Mouse (Mus musculus) forebrain, embryonic 16.5 days (tissue): ENCODE measurements at regions not wholly inside any gene's neighbourhood (a gene's known extent, or its start where the extent isn't known, plus 50 kb on each side); places are given as distances from the start of the nearest gene placed in this dataset.

Experiments
- ATAC-seq: fragments of 200-750 bp; cut with Nextera tagmentation; 2 replicates; pipeline ENCODE4 v1.8.0; 2017; ENCODE audit warnings: mild to moderate bottlenecking, moderate library complexity
- H3K27ac ChIP-seq: fragments of 300-500 bp; sonication (generic); 2 replicates; pipeline ENCODE4 v1.5.1; 2014; ENCODE audit warnings: low read length, control low read depth
- H3K27me3 ChIP-seq: fragments of 300-500 bp; sonication (generic); replicated peaks from 2 replicates; pipeline ENCODE4 v1.6.1; 2014; ENCODE audit warnings: low read length; ENCODE audit not compliant: control insufficient read depth, insufficient read depth
- H3K36me3 ChIP-seq: fragments of 300-500 bp; sonication (generic); 2 replicates; pipeline ENCODE4 v1.6.1; 2014; ENCODE audit not compliant: control insufficient read depth, insufficient read depth
- H3K4me1 ChIP-seq: fragments of 300-500 bp; sonication (generic); replicated peaks from 2 replicates; pipeline ENCODE4 v1.6.1; 2014; ENCODE audit warnings: low read length; ENCODE audit not compliant: control insufficient read depth, insufficient read depth
- H3K4me2 ChIP-seq: fragments of 300-500 bp; sonication (generic); 2 replicates; pipeline ENCODE4 v1.6.1; 2014; ENCODE audit warnings: mild to moderate bottlenecking, low read length, control low read depth
- H3K4me3 ChIP-seq: fragments of 300-500 bp; sonication (generic); replicated peaks from 2 replicates; pipeline ENCODE4 v1.5.1; 2014; ENCODE audit warnings: mild to moderate bottlenecking, low read length, control low read depth
- H3K9ac ChIP-seq: fragments of 300-500 bp; sonication (generic); replicated peaks from 2 replicates; pipeline ENCODE4 v1.6.1; 2014; ENCODE audit warnings: low read depth, low read length, control low read depth
- H3K9me3 ChIP-seq: fragments of 300-500 bp; sonication (generic); 2 replicates; pipeline ENCODE4 v1.6.1; 2016; ENCODE audit warnings: low read length; ENCODE audit not compliant: control insufficient read depth
- WGBS: fragments of 180-500 bp; shearing (Covaris S2); extraction: QIAGEN DNeasy Blood & Tissue Kit; methylation state at CpG from one replicate; pipeline ENCODE4 v1.1.7; 2014; 5-methylcytosine and 5-hydroxymethylcytosine counted together

- no peaks in the 10 kb centered on the region for H3K4me1 ChIP-seq
- no peak overlapping the region for H3K9ac ChIP-seq
- WGBS = 93% methylated on average over 9 of the region's 9 CpGs
- no peak overlapping the region for H3K27ac ChIP-seq
- no peak overlapping the region for H3K4me3 ChIP-seq
- H3K4me2 ChIP-seq = no peak overlapping the region
- no peaks in the 10 kb centered on the region for H3K9me3 ChIP-seq
- no peak for ATAC-seq
- no peaks in the 10 kb centered on the region for H3K27me3 ChIP-seq
- no peaks in the 10 kb centered on the region for H3K36me3 ChIP-seq
These were observed 154.4 kb downstream of the Snx19 start for GRCm38 (mm10) chr9:30581271-30581821.

DNA sequence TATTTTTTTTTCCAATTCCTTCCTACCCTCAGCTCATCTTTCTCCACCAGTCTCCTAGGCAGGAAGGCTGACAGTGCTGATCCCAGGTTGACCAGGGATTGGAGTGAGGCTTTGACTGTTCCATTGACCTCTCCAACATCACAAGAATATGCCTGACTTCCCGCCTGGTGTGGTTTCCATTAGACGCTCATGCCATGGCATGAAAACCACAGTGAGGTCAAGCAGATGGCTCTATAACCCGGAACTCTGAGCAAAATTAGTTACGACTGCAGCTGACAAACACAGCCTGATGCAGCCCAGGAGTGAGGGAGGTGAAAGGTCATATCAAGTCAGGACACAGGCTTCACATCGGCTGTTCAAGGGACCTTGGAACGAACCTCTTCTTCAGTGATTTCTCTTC is 153.6 kb downstream of the Snx19 start:
- no peak for ATAC-seq
- no peaks in the 10 kb centered on the region for H3K36me3 ChIP-seq
- H3K4me2 ChIP-seq = no peak overlapping the region
- WGBS = 87% methylated on average over 6 of the region's 6 CpGs
- no peaks in the 10 kb centered on the region for H3K9me3 ChIP-seq
- H3K27ac ChIP-seq = no peak overlapping the region
- H3K4me3 ChIP-seq = no peak overlapping the region
- H3K9ac ChIP-seq = no peak overlapping the region
- H3K4me1 ChIP-seq = no peaks in the 10 kb centered on the region
- H3K27me3 ChIP-seq = no peaks in the 10 kb centered on the region

- H3K4me3 ChIP-seq = no peak overlapping the region
- H3K27ac ChIP-seq = no peak overlapping the region
- no peaks in the 10 kb centered on the region for H3K9me3 ChIP-seq
- H3K36me3 ChIP-seq = no peaks in the 10 kb centered on the region
- no peak for ATAC-seq
- H3K4me2 ChIP-seq = no peak overlapping the region
- 80% methylated on average over 3 of the region's 3 CpGs for WGBS
- no peak overlapping the region for H3K9ac ChIP-seq
- H3K4me1 ChIP-seq = no peaks in the 10 kb centered on the region
- no peaks in the 10 kb centered on the region for H3K27me3 ChIP-seq
These were observed 151.3 kb downstream of the Snx19 start for GRCm38 (mm10) chr9:30578213-30578612.

- ATAC-seq = no peak
- Histone ChIP-seq H3K4me3 (no peak overlapping the region), H3K9ac (no peak overlapping the region), H3K27me3 (no peaks in the 10 kb centered on the region), H3K4me2 (no peak overlapping the region), H3K4me1 (no peaks in the 10 kb centered on the region), H3K9me3 (no peaks in the 10 kb centered on the region), H3K36me3 (no peaks in the 10 kb centered on the region), H3K27ac (no peak overlapping the region)
- WGBS = 86% methylated on average over 4 of the region's 4 CpGs
These were observed 150.3 kb downstream of the Snx19 start for GRCm38 (mm10) chr9:30577243-30577642.

GRCm38 (mm10) chr9:30575531-30575930 is 148.6 kb downstream of the Snx19 start:
- Histone ChIP-seq H3K4me1 (no peaks in the 10 kb centered on the region), H3K4me3 (no peak overlapping the region), H3K27me3 (no peaks in the 10 kb centered on the region), H3K36me3 (no peaks in the 10 kb centered on the region), H3K4me2 (no peak overlapping the region), H3K9ac (no peak overlapping the region), H3K27ac (no peak overlapping the region), H3K9me3 (no peaks in the 10 kb centered on the region)
- no peak for ATAC-seq
- 67% methylated on average over 3 of the region's 3 CpGs for WGBS

DNA sequence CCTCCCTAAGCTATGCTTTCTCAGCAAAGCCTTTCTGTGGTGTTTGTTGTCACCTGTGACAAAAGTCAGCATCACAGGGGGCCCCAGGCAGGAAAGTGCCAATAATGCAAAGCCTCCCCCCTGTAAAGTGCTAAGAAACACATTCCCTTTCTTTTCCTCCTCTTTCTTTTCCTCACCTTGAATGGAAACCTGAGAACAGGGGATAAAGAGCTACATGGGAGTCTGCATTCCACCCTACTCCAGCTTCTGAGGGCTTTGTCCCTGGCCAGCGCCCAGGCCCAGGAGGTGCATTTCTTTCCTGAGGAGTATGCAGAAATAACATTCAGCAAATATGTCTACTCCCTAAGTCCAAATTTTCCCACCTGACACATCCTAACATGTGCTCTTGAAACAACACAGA is 146.4 kb downstream of the Snx19 start:
- ATAC-seq = no peak
- Histone ChIP-seq H3K4me1 (no peaks in the 10 kb centered on the region), H3K9ac (no peak overlapping the region), H3K9me3 (no peaks in the 10 kb centered on the region), H3K27ac (no peak overlapping the region), H3K27me3 (no peaks in the 10 kb centered on the region), H3K36me3 (no peaks in the 10 kb centered on the region), H3K4me3 (no peak overlapping the region), H3K4me2 (no peak overlapping the region)
- 15% methylated on average over 1 of the region's 1 CpGs for WGBS

- Histone ChIP-seq H3K4me2 (no peak overlapping the region), H3K4me1 (no peaks in the 10 kb centered on the region), H3K9me3 (no peaks in the 10 kb centered on the region), H3K27ac (no peak overlapping the region), H3K36me3 (no peaks in the 10 kb centered on the region), H3K4me3 (no peak overlapping the region), H3K27me3 (no peaks in the 10 kb centered on the region), H3K9ac (no peak overlapping the region)
- 13% methylated on average over 2 of the region's 2 CpGs for WGBS
- ATAC-seq = no peak
These were observed 144.1 kb downstream of the Snx19 start for GRCm38 (mm10) chr9:30571014-30571413.

DNA sequence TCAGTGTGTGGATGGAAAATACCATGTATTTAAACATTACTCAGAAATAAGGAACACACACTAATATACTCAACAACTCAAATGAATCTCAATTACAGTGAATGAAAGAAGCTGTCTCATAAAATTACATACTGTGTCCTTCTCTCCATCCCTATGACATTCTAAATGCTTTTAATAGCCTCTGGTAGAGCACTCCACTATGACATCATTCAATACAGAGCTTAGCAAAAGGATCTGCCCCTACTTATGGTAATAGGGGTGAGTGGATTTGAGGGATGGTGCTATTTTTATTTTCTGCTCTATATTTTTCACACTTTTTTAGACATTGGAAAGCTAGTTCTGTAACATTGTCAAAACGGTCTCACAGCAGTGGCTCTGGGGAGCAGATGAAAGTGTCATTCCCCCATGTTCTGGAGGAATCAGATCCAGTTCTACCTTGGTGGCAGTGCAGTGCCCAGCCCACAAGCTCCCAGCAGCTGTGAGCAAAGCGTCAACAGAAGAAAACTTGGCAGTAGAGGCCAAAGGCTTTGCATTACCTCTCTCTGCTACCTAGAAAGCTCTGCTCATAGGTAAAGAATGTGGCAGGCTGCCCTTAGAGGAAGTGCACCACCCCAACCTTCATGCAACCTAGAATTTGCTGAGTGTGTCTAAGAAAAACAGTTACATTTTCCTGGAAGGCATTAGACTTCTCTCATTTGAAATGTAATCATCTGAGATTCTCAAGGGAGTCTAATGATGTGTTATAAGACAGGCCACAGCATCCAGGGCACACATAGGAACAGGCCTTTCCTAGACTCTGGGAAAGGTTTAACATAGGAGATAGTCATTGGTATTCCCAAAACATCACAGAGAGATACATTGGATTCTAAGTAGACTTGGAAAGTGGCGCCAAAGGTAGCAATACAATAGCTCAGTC is 138.1 kb downstream of the Snx19 start:
- ATAC-seq = no peak; the same call in 1 of the 2 replicates
- 82% methylated on average over 3 of the region's 3 CpGs for WGBS

GRCm38 (mm10) chr9:30563399-30563798 is 136.5 kb downstream of the Snx19 start:
- ATAC-seq = no peak
- no peak overlapping the region for H3K27ac ChIP-seq
- 90% methylated on average over 5 of the region's 5 CpGs for WGBS
- H3K27me3 ChIP-seq = no peaks in the 10 kb centered on the region
- H3K36me3 ChIP-seq = no peaks in the 10 kb centered on the region
- H3K4me2 ChIP-seq = no peak overlapping the region
- no peak overlapping the region for H3K4me3 ChIP-seq
- H3K9me3 ChIP-seq = no peaks in the 10 kb centered on the region
- no peak overlapping the region for H3K9ac ChIP-seq
- H3K4me1 ChIP-seq = no peaks in the 10 kb centered on the region

More for the DNA sequence above, 138.1 kb downstream of the Snx19 start:
- H3K9me3 ChIP-seq = no peaks in the 10 kb centered on the region
- H3K4me2 ChIP-seq = no peak overlapping the region
- H3K9ac ChIP-seq = no peak overlapping the region
- no peak overlapping the region for H3K27ac ChIP-seq
- no peaks in the 10 kb centered on the region for H3K36me3 ChIP-seq
- H3K4me3 ChIP-seq = no peak overlapping the region
- no peaks in the 10 kb centered on the region for H3K4me1 ChIP-seq
- no peaks in the 10 kb centered on the region for H3K27me3 ChIP-seq
